Mouse (Mus musculus): ENCODE data around the gene 2510039O18Rik. TPM values are rescaled to one million over a fixed set of nuclear protein-coding genes. Genes with fewer than 3 reads are reported as not detected.

The 2510039O18Rik gene
- polyA plus RNA-seq, 1 experiment from 2014 or later: 24.6 TPM

DNA sequence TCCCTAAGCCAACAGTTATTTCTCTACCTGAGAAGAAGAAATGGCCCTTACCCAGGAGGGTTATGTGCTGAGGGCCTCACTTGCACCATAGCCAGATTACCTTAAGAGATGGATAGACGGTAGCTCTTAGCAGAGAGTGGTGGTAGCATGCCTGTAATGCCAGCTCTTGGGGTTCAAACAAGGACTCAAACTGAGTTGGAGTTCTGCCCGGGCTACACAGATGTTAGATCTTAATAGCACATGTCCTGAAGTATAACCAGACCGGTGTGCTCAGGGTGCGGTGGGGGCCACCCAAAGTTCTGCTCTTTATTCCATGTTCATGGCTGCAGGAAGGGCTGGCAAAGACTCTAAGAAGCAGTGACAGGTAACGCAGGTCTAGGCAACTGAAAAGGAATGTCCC lies 31.2 kb upstream of the 2510039O18Rik start:
- ATAC-seq (ENCODE audit: insufficient number of reproducible peaks, low FRiP score): no peak
- Histone ChIP-seq H3K4me1 (replicated peaks) (peaks cover 16% of the 10 kb centered on the region), H3K27ac (ENCODE audit: poor library complexity, severe bottlenecking) (no peak overlapping the region), H3K9me3 (replicated peaks) (no peaks in the 10 kb centered on the region), H3K4me3 (no peak overlapping the region), H3K4me2 (no peak overlapping the region), H3K36me3 (peaks cover 43% of the 10 kb centered on the region), H3K9ac (no peak overlapping the region), H3K27me3 (replicated peaks) (no peaks in the 10 kb centered on the region)
- 84% methylated on average over 5 of the region's 5 CpGs for WGBS

GRCm38 (mm10) chr4:147918459-147919121 lies 22.1 kb upstream of the 2510039O18Rik start:
- Histone ChIP-seq H3K9me3 (replicated peaks) (no peaks in the 10 kb centered on the region), H3K27ac (ENCODE audit: poor library complexity, severe bottlenecking) (no peak overlapping the region), H3K4me1 (replicated peaks) (peaks cover 3% of the 10 kb centered on the region), H3K9ac (no peak overlapping the region), H3K36me3 (peaks cover 80% of the 10 kb centered on the region), H3K4me3 (no peak overlapping the region), H3K4me2 (no peak overlapping the region), H3K27me3 (replicated peaks) (no peaks in the 10 kb centered on the region)
- no peak for ATAC-seq (ENCODE audit: insufficient number of reproducible peaks, low FRiP score)
- WGBS: 60% methylated on average over 7 of the region's 7 CpGs

DNA sequence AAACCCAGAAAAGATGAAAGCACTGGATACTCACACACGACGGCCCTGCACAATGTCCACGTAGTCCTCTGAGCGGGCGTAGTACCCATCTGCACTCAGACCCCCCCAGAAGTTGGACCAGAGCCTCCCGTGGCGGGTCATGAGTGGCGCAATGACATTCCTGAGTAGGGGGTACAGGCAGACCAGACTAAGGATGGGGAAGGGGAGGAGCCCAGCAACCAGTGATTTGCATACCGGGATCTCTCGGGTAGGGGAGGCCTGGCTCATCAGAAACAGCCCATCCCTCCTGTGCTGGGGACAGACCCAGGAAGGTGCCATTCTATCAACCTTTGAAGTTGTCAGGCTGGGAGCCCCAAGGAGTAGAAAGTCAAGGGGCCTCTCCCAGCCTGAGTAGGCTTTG lies 19.7 kb upstream of the 2510039O18Rik start:
- no peak overlapping the region for H3K27ac ChIP-seq (ENCODE audit: poor library complexity, severe bottlenecking)
- peaks cover 81% of the 10 kb centered on the region for H3K36me3 ChIP-seq
- 44% methylated on average over 10 of the region's 10 CpGs for WGBS

GRCm38 (mm10) chr4:147922341-147922740 lies 18.4 kb upstream of the 2510039O18Rik start:
- no peak overlapping the region for H3K4me2 ChIP-seq
- H3K4me3 ChIP-seq: no peak overlapping the region
- H3K9ac ChIP-seq: no peak overlapping the region
- no peaks in the 10 kb centered on the region for H3K27me3 ChIP-seq (replicated peaks)
- H3K9me3 ChIP-seq (replicated peaks): no peaks in the 10 kb centered on the region; the same call in 1 of the 2 replicates
- no peak overlapping the region for H3K27ac ChIP-seq (ENCODE audit: poor library complexity, severe bottlenecking)
- H3K4me1 ChIP-seq (replicated peaks): peaks cover 3% of the 10 kb centered on the region
- peaks cover 76% of the 10 kb centered on the region for H3K36me3 ChIP-seq
- WGBS: 75% methylated on average over 11 of the region's 11 CpGs
- no peak for ATAC-seq (ENCODE audit: insufficient number of reproducible peaks, low FRiP score)

More for the DNA sequence above, 19.7 kb upstream of the 2510039O18Rik start:
- peaks cover 3% of the 10 kb centered on the region for H3K4me1 ChIP-seq (replicated peaks)
- H3K9me3 ChIP-seq (replicated peaks): no peaks in the 10 kb centered on the region; the same call in 1 of the 2 replicates
- no peak overlapping the region for H3K4me3 ChIP-seq
- H3K27me3 ChIP-seq (replicated peaks): no peaks in the 10 kb centered on the region
- H3K9ac ChIP-seq: no peak overlapping the region
- no peak for ATAC-seq (ENCODE audit: insufficient number of reproducible peaks, low FRiP score)
- no peak overlapping the region for H3K4me2 ChIP-seq

GRCm38 (mm10) chr4:147927705-147928104 lies 13.0 kb upstream of the 2510039O18Rik start:
- 30% methylated on average over 8 of the region's 8 CpGs for WGBS
- no peak overlapping the region for H3K4me3 ChIP-seq
- H3K27me3 ChIP-seq (replicated peaks): no peaks in the 10 kb centered on the region
- H3K4me2 ChIP-seq: no peak overlapping the region
- 0 out of 2 replicates have a peak, but pooled peaks have one; percentile 30 for ATAC-seq (ENCODE audit: insufficient number of reproducible peaks, low FRiP score)
- H3K4me1 ChIP-seq (replicated peaks): peaks cover 11% of the 10 kb centered on the region
- no peaks in the 10 kb centered on the region; the same call in 1 of the 2 replicates for H3K9me3 ChIP-seq (replicated peaks)
- H3K36me3 ChIP-seq: peaks cover 70% of the 10 kb centered on the region
- no peak overlapping the region for H3K27ac ChIP-seq (ENCODE audit: poor library complexity, severe bottlenecking)
- no peak overlapping the region for H3K9ac ChIP-seq

- 12% methylated on average over 9 of the region's 9 CpGs for WGBS
- Histone ChIP-seq H3K4me2 (no peak overlapping the region), H3K4me3 (no peak overlapping the region), H3K27ac (ENCODE audit: poor library complexity, severe bottlenecking) (no peak overlapping the region), H3K9me3 (replicated peaks) (no peaks in the 10 kb centered on the region; the same call in 1 of the 2 replicates), H3K4me1 (replicated peaks) (peaks cover 11% of the 10 kb centered on the region), H3K27me3 (replicated peaks) (no peaks in the 10 kb centered on the region), H3K36me3 (peaks cover 65% of the 10 kb centered on the region), H3K9ac (no peak overlapping the region)
- no peak for ATAC-seq (ENCODE audit: insufficient number of reproducible peaks, low FRiP score)
Measured at GRCm38 (mm10) chr4:147928136-147928535, 12.6 kb upstream of the 2510039O18Rik start.

DNA sequence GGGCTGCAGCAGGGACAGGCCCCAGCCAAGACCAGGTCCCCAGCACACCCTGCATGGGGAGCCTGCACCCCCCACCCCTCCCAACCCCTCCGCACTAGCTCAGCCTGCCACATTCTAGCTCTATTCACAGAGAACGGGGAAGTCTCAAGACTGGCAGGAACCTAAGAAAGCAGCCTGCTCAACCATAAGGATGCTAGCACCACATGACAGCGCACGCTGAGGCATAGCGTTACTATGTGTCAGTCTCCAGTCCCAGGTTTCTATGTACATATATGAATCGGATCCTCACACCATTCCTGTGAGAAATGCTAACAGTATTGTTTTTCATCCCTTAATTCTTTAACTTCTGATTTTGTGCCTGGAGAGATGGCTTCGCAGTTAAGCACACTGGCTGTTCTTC lies 12.2 kb upstream of the 2510039O18Rik start:
- no peaks in the 10 kb centered on the region; the same call in 1 of the 2 replicates for H3K9me3 ChIP-seq (replicated peaks)
- no peaks in the 10 kb centered on the region for H3K27me3 ChIP-seq (replicated peaks)
- WGBS: 80% methylated on average over 7 of the region's 7 CpGs
- no peak overlapping the region for H3K9ac ChIP-seq
- no peak overlapping the region for H3K27ac ChIP-seq (ENCODE audit: poor library complexity, severe bottlenecking)
- peaks cover 61% of the 10 kb centered on the region for H3K36me3 ChIP-seq
- no peak overlapping the region for H3K4me2 ChIP-seq
- peaks cover 15% of the 10 kb centered on the region for H3K4me1 ChIP-seq (replicated peaks)
- no peak overlapping the region for H3K4me3 ChIP-seq
- no peak for ATAC-seq (ENCODE audit: insufficient number of reproducible peaks, low FRiP score)

DNA sequence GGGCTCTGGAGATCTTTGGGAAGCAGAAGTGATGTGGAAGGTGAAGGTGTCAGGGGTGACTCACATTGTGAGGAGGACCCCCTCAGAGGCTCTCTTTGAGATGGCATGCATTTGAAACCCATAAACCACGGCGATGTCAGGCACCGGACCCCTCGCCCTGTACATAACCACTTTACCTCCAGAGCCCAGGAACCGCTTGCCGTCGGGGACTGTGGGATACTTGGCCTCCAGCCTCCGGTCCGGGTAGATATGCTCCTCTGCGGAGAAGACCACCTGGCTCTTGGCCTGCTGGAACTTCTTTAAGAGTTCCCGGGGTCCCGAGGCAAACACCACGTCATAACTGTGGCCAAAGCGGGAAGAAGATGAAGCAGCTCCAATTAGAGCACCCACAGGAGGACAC lies 9.7 kb upstream of the 2510039O18Rik start:
- 88% methylated on average over 14 of the region's 14 CpGs for WGBS
- ATAC-seq (ENCODE audit: insufficient number of reproducible peaks, low FRiP score): no peak
- no peaks in the 10 kb centered on the region for H3K27me3 ChIP-seq (replicated peaks)
- H3K9ac ChIP-seq: no peak overlapping the region
- no peaks in the 10 kb centered on the region for H3K9me3 ChIP-seq (replicated peaks)
- H3K4me1 ChIP-seq (replicated peaks): peaks cover 30% of the 10 kb centered on the region
- no peak overlapping the region for H3K27ac ChIP-seq (ENCODE audit: poor library complexity, severe bottlenecking)
- no peak overlapping the region for H3K4me2 ChIP-seq
- H3K4me3 ChIP-seq: no peak overlapping the region
- peaks cover 39% of the 10 kb centered on the region for H3K36me3 ChIP-seq

GRCm38 (mm10) chr4:147934134-147934533 lies 6.6 kb upstream of the 2510039O18Rik start:
- Histone ChIP-seq H3K36me3 (peaks cover 27% of the 10 kb centered on the region), H3K9me3 (replicated peaks) (no peaks in the 10 kb centered on the region), H3K4me3 (no peak overlapping the region), H3K4me1 (replicated peaks) (peaks cover 38% of the 10 kb centered on the region), H3K9ac (0 out of 2 replicates have a peak overlapping the region, but pooled peaks have one; percentile 29), H3K4me2 (no peak overlapping the region), H3K27me3 (replicated peaks) (no peaks in the 10 kb centered on the region), H3K27ac (ENCODE audit: poor library complexity, severe bottlenecking) (no peak overlapping the region)
- WGBS: 51% methylated on average over 3 of the region's 3 CpGs
- no peak for ATAC-seq (ENCODE audit: insufficient number of reproducible peaks, low FRiP score)

DNA sequence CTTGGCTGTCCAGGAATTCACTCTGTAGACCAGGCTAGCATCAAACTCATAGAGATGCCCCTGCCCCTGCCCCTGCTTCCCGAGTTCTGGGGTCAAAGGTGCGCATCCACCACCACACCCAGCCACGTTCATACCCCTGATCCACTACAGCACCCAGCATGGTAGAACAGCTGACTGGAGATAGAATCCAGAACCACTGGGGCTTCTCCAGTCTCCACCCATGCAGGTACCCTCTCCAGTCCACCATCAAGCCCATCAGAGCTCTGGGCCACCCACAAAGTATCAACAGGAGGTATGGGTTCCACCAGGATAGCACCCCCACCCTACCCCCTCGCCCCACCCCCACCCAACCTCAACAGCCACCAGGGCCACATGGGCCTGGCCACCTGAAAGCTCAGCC lies 6.1 kb upstream of the 2510039O18Rik start:
- Histone ChIP-seq H3K27me3 (replicated peaks) (no peaks in the 10 kb centered on the region), H3K27ac (ENCODE audit: poor library complexity, severe bottlenecking) (no peak overlapping the region), H3K4me3 (no peak overlapping the region), H3K4me2 (no peak overlapping the region), H3K4me1 (replicated peaks) (peaks cover 38% of the 10 kb centered on the region), H3K9ac (no peak overlapping the region), H3K36me3 (peaks cover 22% of the 10 kb centered on the region), H3K9me3 (replicated peaks) (no peaks in the 10 kb centered on the region)
- no peak for ATAC-seq (ENCODE audit: insufficient number of reproducible peaks, low FRiP score)
- 80% methylated on average over 4 of the region's 4 CpGs for WGBS

DNA sequence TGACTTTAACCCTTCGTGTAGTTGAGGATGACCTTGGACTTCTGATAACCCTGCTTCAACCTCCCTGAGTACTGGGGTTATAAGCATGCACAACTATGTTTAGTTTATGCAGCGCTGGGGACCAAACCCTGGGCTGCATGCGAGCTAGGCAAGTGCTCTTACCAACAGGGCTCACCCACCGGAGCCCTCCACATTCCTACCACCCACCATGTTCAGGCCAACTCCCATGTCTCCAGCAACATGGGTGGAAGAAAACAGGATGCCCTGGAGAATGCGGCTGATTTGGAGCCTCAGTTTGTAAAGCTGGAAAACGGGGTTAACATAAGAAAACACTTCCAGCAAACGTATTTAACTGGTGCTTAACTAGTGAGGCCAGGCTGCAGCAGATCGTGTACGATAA lies 4.8 kb upstream of the 2510039O18Rik start:
- peak overlapping the region; percentile 88 for H3K4me2 ChIP-seq
- H3K27ac ChIP-seq (ENCODE audit: poor library complexity, severe bottlenecking): peak overlapping the region; percentile 86; the same call in 1 of the 2 replicates
- 17% methylated on average over 9 of the region's 9 CpGs for WGBS
- H3K9me3 ChIP-seq (replicated peaks): no peaks in the 10 kb centered on the region
- ATAC-seq (ENCODE audit: insufficient number of reproducible peaks, low FRiP score): no peak
- H3K4me1 ChIP-seq (replicated peaks): peaks cover 44% of the 10 kb centered on the region
- peak overlapping the region; percentile 83 for H3K4me3 ChIP-seq
- H3K9ac ChIP-seq: peak overlapping the region; percentile 90
- H3K27me3 ChIP-seq (replicated peaks): no peaks in the 10 kb centered on the region
- H3K36me3 ChIP-seq: peaks cover 9% of the 10 kb centered on the region
